Mouse (Mus musculus) midbrain, embryonic 10.5 days (tissue): ENCODE measurements around the gene Etv2. TPM values are rescaled to one million over a fixed set of nuclear protein-coding genes. Genes with fewer than 3 reads are reported as not detected.

ENCODE experiments used
- microRNA-seq: library from miRNA; unstranded; fragments of <30 nt; microRNA quantifications from one replicate; pipeline ENCODE4, GENCODE M21; 2017
- polyA plus RNA-seq: library from polyadenylated mRNA; unstranded; fragments of >200 nt; fragmentation: Nextera tagmentation; extraction: Ambion mirVana; gene quantifications from 2 replicates; pipeline ENCODE4 v1.2.1, GENCODE M21; 2016

Gene Etv2
- polyA plus RNA-seq, 1 experiment from 2014 or later, result not detected

Small RNA genes lying within 50 kb of the gene (microRNA-seq; reads per million reads assigned to microRNA genes)
- not detected for gene Mir3569

Other genes with a start within 250 kb of the Etv2 start
- gene Tyrobp, start 222.1 kb downstream of the Etv2 start, polyA plus RNA-seq, result 15.7 and 19.6 TPM in 2 replicates
- gene Hcst, start 216.0 kb downstream of the Etv2 start, polyA plus RNA-seq, result 0.35 TPM in 1 of 2 replicates, not detected in the other
- gene Nfkbid, start 214.1 kb downstream of the Etv2 start, polyA plus RNA-seq, result 1.4 and 1.5 TPM in 2 replicates
- 69.6 and 124 TPM in 2 replicates for gene Aplp1, start 190.3 kb downstream of the Etv2 start, polyA plus RNA-seq
- 1.7 and 1.9 TPM in 2 replicates for gene Kirrel2, start 178.2 kb downstream of the Etv2 start, polyA plus RNA-seq
- 0.16 and 0.23 TPM in 2 replicates for gene Nphs1, start 177.5 kb downstream of the Etv2 start, polyA plus RNA-seq
- not detected in 2 replicates for gene Prodh2, start 142.2 kb downstream of the Etv2 start, polyA plus RNA-seq
- gene Arhgap33, start 100.8 kb downstream of the Etv2 start, polyA plus RNA-seq, result 36.6 and 62.0 TPM in 2 replicates
- gene Hspb6, start 83.7 kb downstream of the Etv2 start, polyA plus RNA-seq, result 6.1 and 6.2 TPM in 2 replicates
- 13.4 and 17.1 TPM in 2 replicates for gene Proser3, start 83.6 kb downstream of the Etv2 start, polyA plus RNA-seq
- gene Lin37, start 76.0 kb downstream of the Etv2 start, polyA plus RNA-seq, result 45.9 and 46.7 TPM in 2 replicates
- gene U2af1l4, start 72.6 kb downstream of the Etv2 start, polyA plus RNA-seq, result 93.2 and 99.5 TPM in 2 replicates
- gene Gm49396, start 72.5 kb downstream of the Etv2 start, polyA plus RNA-seq, result 17.0 and 19.6 TPM in 2 replicates
- 131 and 133 TPM in 2 replicates for gene Psenen, start 72.2 kb downstream of the Etv2 start, polyA plus RNA-seq
- gene Igflr1, start 70.4 kb downstream of the Etv2 start, polyA plus RNA-seq, result 4.4 and 7.2 TPM in 2 replicates
- gene Kmt2b, start 47.1 kb downstream of the Etv2 start, polyA plus RNA-seq, result 7.4 and 10.6 TPM in 2 replicates
- 0.26 and 0.61 TPM in 2 replicates for gene Zbtb32, start 36.9 kb downstream of the Etv2 start, polyA plus RNA-seq
- gene Upk1a, start 23.0 kb downstream of the Etv2 start, polyA plus RNA-seq, result 0.44 and 0.79 TPM in 2 replicates
- gene Cox6b1, start 9.7 kb downstream of the Etv2 start, polyA plus RNA-seq, result 779 and 792 TPM in 2 replicates
- gene Rbm42, start 14.5 kb upstream of the Etv2 start, polyA plus RNA-seq, result 140 and 145 TPM in 2 replicates
- gene Haus5, start 29.1 kb upstream of the Etv2 start, polyA plus RNA-seq, result 79.8 and 84.0 TPM in 2 replicates
- gene Pmis2, start 35.8 kb upstream of the Etv2 start, polyA plus RNA-seq, result not detected in 2 replicates
- gene 2200002J24Rik, start 63.1 kb upstream of the Etv2 start, polyA plus RNA-seq, result not detected in 2 replicates
- 0.89 and 1.1 TPM in 2 replicates for gene Atp4a, start 76.4 kb upstream of the Etv2 start, polyA plus RNA-seq
- 155 and 164 TPM in 2 replicates for gene Tmem147, start 93.7 kb upstream of the Etv2 start, polyA plus RNA-seq
- 0.33 and 0.40 TPM in 2 replicates for gene Gapdhs, start 107.8 kb upstream of the Etv2 start, polyA plus RNA-seq
- 0.51 and 0.65 TPM in 2 replicates for gene Sbsn, start 115.6 kb upstream of the Etv2 start, polyA plus RNA-seq
- gene Dmkn, start 127.9 kb upstream of the Etv2 start, polyA plus RNA-seq, result not detected in 2 replicates
- not detected in 2 replicates for gene Krtdap, start 152.0 kb upstream of the Etv2 start, polyA plus RNA-seq
- not detected in 2 replicates for gene Ffar2, start 187.9 kb upstream of the Etv2 start, polyA plus RNA-seq
- gene Ffar3, start 220.3 kb upstream of the Etv2 start, polyA plus RNA-seq, result not detected in 2 replicates
- not detected in 2 replicates for gene Ffar1, start 225.7 kb upstream of the Etv2 start, polyA plus RNA-seq
- 0.02 TPM in 1 of 2 replicates, not detected in the other for gene Cd22, start 244.5 kb upstream of the Etv2 start, polyA plus RNA-seq